Mouse (Mus musculus): ENCODE measurements around the gene Rap1gds1.

The Rap1gds1 gene

GRCm38 (mm10) chr3:138880999-138881724, 193.8 kb downstream of the Rap1gds1 start:
- DNase-seq (ENCODE audit: low read depth, low spot score), result no peak

GRCm38 (mm10) chr3:138877741-138878140, 197.3 kb downstream of the Rap1gds1 start:
- DNase-seq (ENCODE audit: low read depth, low spot score), result no peak

GRCm38 (mm10) chr3:138876931-138877361, 198.1 kb downstream of the Rap1gds1 start:
- DNase-seq (ENCODE audit: low read depth, low spot score), result no peak

- no peak for DNase-seq (ENCODE audit: low read depth, low spot score)
Observed at GRCm38 (mm10) chr3:138876418-138876817, 198.6 kb downstream of the Rap1gds1 start.

- no peak for DNase-seq (ENCODE audit: low read depth, low spot score)
Observed at GRCm38 (mm10) chr3:138875936-138876335, 199.1 kb downstream of the Rap1gds1 start.
